Mouse (Mus musculus): ENCODE data around the gene Men1. TPM values are rescaled to one million over a fixed set of nuclear protein-coding genes. Genes with fewer than 3 reads are reported as not detected.
A peak's percentile ranks its signal among the peaks of the same experiment; 100 is the strongest.
"Not testable (repeated sequence)": the region's sequence is repeated elsewhere in the genome, so short reads cannot be mapped to it uniquely, and the experiment has no call there.

Men1 gene
- polyA plus RNA-seq, 1 experiment from 2014 or later: 70.2 TPM

DNA sequence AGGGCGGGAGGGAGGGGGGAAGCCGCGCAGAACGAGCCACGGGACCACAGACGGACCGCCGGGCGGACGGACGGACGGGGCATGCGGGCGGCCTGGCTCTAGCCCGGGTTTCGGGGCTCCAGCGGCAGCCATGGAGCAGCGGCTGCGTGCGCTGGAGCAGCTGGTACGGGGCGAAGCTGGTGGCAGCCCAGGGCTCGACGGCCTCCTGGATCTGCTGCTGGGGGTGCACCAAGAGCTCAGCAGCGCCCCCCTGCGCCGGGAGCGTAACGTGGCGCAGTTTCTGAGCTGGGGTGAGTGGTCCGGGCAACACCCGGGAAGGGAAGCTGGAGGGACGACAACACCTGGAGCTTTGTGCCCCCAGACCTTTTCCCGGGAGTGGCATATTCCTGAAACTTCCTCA is 28.2 kb upstream of the Men1 start:
- Histone ChIP-seq H3K4me1 (peaks cover 22% of the 10 kb centered on the region), H3K4me3 (replicated peaks) (peak overlapping the region; percentile 71), H3K9me3 (no peaks in the 10 kb centered on the region), H3K27ac (peak overlapping the region; percentile 80), H3K36me3 (peaks cover 13% of the 10 kb centered on the region; the same call in 1 of the 2 replicates), H3K27me3 (replicated peaks) (no peaks in the 10 kb centered on the region), H3K9ac (peak overlapping the region; percentile 71), H3K4me2 (peak overlapping the region; percentile 72)
- under 1% methylated on average over 33 of the region's 34 CpGs for WGBS
- peak; percentile 63 for ATAC-seq (ENCODE audit: insufficient read depth, low FRiP score, low read depth)

DNA sequence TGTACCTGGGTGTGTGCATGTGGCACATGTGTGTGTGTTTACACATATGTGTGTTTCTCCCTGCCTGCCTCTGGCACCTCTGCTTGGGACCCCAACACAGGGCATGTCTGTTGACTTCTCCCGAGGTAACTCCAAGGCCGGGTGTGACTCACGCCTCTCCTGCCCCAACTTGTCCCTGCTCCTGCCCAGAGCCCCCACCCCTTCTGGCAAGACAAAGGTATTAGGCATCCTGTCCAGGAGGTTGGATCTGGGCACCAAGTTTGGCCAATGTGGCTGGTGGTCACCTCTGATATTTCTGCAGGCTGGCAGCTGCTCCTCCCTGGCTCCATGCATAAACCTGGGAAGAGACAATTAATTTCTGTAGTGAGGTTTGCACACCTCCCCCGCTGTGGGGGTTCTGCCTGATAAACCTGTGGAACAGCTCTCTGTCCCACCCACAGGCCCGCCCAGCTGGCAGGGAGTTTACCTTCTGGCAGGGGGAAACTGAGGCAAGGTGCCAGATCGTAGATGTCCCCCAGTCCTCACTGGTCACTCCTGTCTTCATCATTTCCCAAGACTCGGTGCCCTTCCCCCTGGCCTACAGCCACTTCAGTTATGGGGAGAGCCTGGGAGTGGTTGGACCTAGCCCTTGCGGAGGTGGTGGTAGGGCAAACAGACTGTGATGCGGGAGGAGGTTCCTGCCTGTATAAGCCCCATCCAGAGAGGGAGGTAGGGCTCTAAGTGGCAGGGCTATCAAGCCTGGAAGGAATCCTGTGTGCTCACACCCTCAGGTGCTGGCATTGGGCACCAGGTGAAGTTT is 26.8 kb upstream of the Men1 start:
- H3K27ac ChIP-seq: peak overlapping the region; percentile 80
- H3K36me3 ChIP-seq: peaks cover 17% of the 10 kb centered on the region; the same call in 1 of the 2 replicates
- no peaks in the 10 kb centered on the region for H3K27me3 ChIP-seq (replicated peaks)
- ATAC-seq (ENCODE audit: insufficient read depth, low FRiP score, low read depth): no peak
- H3K4me1 ChIP-seq: peaks cover 22% of the 10 kb centered on the region
- H3K4me3 ChIP-seq (replicated peaks): peak overlapping the region; percentile 71
- no peak overlapping the region for H3K9ac ChIP-seq
- H3K4me2 ChIP-seq: peak overlapping the region; percentile 72
- WGBS: 58% methylated on average over 9 of the region's 9 CpGs
- H3K9me3 ChIP-seq: no peaks in the 10 kb centered on the region

DNA sequence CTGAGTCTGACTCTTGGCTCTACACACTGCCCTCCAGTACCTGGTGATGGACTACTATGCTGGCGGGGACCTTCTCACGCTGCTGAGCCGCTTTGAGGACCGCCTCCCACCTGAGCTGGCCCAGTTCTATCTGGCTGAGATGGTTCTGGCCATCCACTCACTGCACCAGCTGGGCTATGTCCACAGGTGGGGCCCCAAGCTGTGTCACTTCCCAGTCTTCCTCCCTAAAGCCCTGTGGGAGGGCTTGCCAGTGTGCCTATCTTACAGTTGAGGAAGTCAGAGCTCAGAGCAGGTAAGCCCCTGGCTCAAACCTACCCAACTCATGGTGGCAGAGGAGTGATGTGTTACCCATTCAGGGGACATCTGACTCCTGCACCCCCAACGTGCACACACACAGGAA is 24.6 kb upstream of the Men1 start:
- 89% methylated on average over 5 of the region's 5 CpGs for WGBS
- H3K9me3 ChIP-seq: no peaks in the 10 kb centered on the region
- no peak overlapping the region for H3K9ac ChIP-seq
- no peaks in the 10 kb centered on the region for H3K27me3 ChIP-seq (replicated peaks)
- ATAC-seq (ENCODE audit: insufficient read depth, low FRiP score, low read depth): no peak
- no peak overlapping the region for H3K4me3 ChIP-seq (replicated peaks)
- H3K4me1 ChIP-seq: peaks cover 22% of the 10 kb centered on the region
- H3K4me2 ChIP-seq: no peak overlapping the region
- H3K36me3 ChIP-seq: peaks cover 26% of the 10 kb centered on the region
- no peak overlapping the region for H3K27ac ChIP-seq

DNA sequence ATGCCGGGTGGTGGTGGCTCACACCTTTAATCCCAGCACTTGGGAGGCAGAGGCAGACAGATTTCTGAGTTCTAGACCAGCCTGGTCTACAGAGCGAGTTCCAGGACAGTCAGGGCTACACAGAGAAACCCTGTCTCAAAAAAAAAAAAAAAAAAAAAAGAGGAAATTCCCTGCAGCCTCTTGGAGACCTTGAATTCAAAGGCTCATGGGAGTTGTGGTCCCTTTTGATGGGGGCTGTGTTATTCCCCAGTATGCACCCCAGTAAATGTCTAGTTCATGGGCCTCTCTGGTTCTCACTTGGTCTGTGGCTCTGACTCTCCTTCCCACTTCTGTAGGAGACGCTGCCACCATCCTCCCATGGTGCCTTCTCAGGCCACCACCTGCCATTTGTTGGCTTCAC is 23.0 kb upstream of the Men1 start:
- WGBS: 86% methylated on average over 3 of the region's 3 CpGs
- peaks cover 37% of the 10 kb centered on the region for H3K36me3 ChIP-seq
- H3K4me2 ChIP-seq: not testable (repeated sequence)

DNA sequence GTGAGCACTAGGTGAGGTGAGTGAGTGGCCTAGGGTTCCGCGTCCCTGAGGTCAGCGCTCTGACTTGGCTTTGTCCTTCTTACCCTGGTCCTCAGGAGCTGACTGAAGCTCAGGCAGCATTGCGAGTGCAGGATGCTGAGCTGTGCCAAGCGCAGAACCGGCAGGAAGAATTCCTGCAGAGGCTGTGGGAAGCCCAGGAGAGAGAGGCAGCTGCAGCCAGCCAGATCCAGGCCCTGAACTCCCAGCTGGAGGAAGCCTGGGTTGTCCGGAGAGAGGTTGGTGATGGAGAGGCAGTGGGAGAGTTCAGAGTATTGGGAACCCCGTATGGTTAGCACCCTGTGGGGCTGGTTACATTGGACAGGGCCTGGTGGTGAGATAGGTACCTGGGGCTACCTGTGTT is 21.0 kb upstream of the Men1 start:
- H3K4me2 ChIP-seq: no peak overlapping the region
- H3K4me1 ChIP-seq: 0 out of 2 replicates have a peak, but pooled peaks cover 2% of the 10 kb centered on the region
- no peaks in the 10 kb centered on the region for H3K9me3 ChIP-seq
- H3K27me3 ChIP-seq (replicated peaks): no peaks in the 10 kb centered on the region
- H3K4me3 ChIP-seq (replicated peaks): no peak overlapping the region
- WGBS: 84% methylated on average over 8 of the region's 8 CpGs
- H3K9ac ChIP-seq: no peak overlapping the region
- no peak overlapping the region for H3K27ac ChIP-seq
- H3K36me3 ChIP-seq: peaks cover 37% of the 10 kb centered on the region
- no peak for ATAC-seq (ENCODE audit: insufficient read depth, low FRiP score, low read depth)

More for the DNA sequence above, 23.0 kb upstream of the Men1 start:
- H3K9me3 ChIP-seq; H3K27me3 ChIP-seq (replicated peaks); H3K9ac ChIP-seq; ATAC-seq (ENCODE audit: insufficient read depth, low FRiP score, low read depth); H3K27ac ChIP-seq; H3K4me3 ChIP-seq (replicated peaks): not testable (repeated sequence)
- peaks cover 17% of the 10 kb centered on the region for H3K4me1 ChIP-seq

DNA sequence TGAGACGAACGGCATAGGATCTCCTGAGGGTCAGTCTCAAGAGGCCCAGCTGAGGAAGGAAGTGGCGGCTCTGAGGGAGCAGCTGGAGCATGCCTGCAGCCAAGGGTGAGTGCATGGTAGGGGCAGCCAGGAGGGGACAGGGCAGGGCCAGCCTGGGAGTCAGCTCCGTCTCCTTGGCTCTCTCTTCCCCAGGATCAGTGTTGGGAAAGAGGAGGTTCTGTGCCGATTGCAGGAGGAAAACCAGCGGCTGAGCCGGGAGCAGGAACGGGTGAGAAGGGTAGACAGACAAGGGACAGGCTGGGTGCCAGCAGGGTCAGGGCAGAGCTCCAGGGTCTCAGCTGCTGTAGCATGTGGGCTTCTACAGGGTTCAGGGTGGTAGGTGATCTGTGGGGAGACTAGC is 20.3 kb upstream of the Men1 start:
- Histone ChIP-seq H3K9me3 (no peaks in the 10 kb centered on the region), H3K4me2 (no peak overlapping the region), H3K4me3 (replicated peaks) (no peak overlapping the region), H3K27me3 (replicated peaks) (no peaks in the 10 kb centered on the region), H3K36me3 (peaks cover 37% of the 10 kb centered on the region), H3K27ac (no peak overlapping the region), H3K9ac (no peak overlapping the region), H3K4me1 (no peaks in the 10 kb centered on the region)
- 75% methylated on average over 8 of the region's 8 CpGs for WGBS
- no peak for ATAC-seq (ENCODE audit: insufficient read depth, low FRiP score, low read depth)

DNA sequence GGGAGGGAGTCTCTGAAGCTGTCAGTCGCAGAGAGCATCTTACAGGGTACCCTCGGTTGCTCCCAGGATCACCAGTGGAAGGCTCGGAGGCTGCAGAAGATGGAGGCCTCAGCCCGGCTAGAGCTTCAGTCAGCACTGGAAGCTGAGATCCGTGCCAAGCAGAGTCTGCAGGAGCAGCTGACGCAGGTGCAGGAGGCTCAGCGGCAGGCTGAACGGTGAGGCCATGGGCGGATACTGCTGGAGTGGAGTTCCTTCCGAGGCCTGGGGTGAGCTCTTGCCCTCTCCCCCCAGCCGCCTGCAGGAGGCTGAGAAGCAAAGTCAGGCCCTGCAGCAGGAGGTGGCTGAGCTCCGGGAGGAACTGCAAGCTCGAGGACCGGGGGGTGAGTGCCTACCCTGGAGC is 19.2 kb upstream of the Men1 start:
- Histone ChIP-seq H3K4me3 (replicated peaks) (no peak overlapping the region), H3K36me3 (peaks cover 39% of the 10 kb centered on the region), H3K9me3 (no peaks in the 10 kb centered on the region), H3K9ac (no peak overlapping the region), H3K4me2 (no peak overlapping the region), H3K27ac (no peak overlapping the region), H3K27me3 (replicated peaks) (no peaks in the 10 kb centered on the region), H3K4me1 (no peaks in the 10 kb centered on the region)
- 78% methylated on average over 14 of the region's 14 CpGs for WGBS
- no peak for ATAC-seq (ENCODE audit: insufficient read depth, low FRiP score, low read depth)

DNA sequence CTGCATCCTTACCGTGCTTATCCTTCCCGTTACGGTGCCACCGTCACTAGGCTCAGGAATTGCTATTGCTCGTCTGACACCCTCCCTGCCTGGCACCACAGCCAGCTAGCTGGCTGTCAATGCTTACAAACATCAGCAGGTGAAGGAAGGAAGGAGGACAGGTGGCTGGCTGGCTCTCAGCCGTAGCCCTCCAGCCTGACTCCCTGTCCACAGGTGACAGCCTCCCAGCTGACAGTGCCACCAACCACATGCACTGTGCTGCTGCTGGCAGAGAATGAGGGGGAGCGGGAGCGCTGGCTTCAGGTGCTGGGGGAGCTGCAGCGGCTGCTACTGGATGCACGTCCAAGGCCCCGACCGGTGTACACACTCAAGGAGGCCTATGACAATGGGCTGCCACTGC is 16.6 kb upstream of the Men1 start:
- Histone ChIP-seq H3K4me2 (no peak overlapping the region), H3K36me3 (peaks cover 26% of the 10 kb centered on the region), H3K27ac (no peak overlapping the region), H3K9me3 (no peaks in the 10 kb centered on the region), H3K4me1 (0 out of 2 replicates have a peak, but pooled peaks cover 10% of the 10 kb centered on the region), H3K9ac (no peak overlapping the region), H3K4me3 (replicated peaks) (no peak overlapping the region), H3K27me3 (replicated peaks) (no peaks in the 10 kb centered on the region)
- no peak for ATAC-seq (ENCODE audit: insufficient read depth, low FRiP score, low read depth)
- WGBS: 86% methylated on average over 12 of the region's 12 CpGs

DNA sequence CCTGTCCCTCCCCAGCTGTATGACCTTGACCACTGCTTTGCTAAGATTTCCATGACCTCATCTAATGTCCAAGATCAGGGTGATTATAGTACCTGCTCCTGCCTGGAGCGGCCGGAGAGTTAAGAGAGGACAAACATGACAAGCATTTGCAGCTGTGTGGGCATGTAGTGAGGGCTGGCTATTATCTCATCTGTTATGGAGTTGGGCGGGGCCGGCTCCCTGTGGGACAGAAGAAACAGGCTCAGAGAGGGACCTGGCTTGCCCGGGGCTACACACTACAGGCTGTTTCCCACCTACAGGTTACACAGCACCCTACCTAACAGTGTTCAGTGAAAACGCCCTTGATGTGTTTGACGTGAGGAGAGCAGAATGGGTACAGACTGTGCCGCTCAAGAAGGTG is 13.4 kb upstream of the Men1 start:
- Histone ChIP-seq H3K27me3 (replicated peaks) (no peaks in the 10 kb centered on the region), H3K36me3 (peaks cover 11% of the 10 kb centered on the region), H3K9me3 (no peaks in the 10 kb centered on the region), H3K4me3 (replicated peaks) (no peak overlapping the region), H3K27ac (peak overlapping the region; percentile 33; the same call in 1 of the 2 replicates), H3K9ac (no peak overlapping the region), H3K4me1 (0 out of 2 replicates have a peak, but pooled peaks cover 10% of the 10 kb centered on the region), H3K4me2 (no peak overlapping the region)
- 59% methylated on average over 8 of the region's 8 CpGs for WGBS
- ATAC-seq (ENCODE audit: insufficient read depth, low FRiP score, low read depth): no peak

DNA sequence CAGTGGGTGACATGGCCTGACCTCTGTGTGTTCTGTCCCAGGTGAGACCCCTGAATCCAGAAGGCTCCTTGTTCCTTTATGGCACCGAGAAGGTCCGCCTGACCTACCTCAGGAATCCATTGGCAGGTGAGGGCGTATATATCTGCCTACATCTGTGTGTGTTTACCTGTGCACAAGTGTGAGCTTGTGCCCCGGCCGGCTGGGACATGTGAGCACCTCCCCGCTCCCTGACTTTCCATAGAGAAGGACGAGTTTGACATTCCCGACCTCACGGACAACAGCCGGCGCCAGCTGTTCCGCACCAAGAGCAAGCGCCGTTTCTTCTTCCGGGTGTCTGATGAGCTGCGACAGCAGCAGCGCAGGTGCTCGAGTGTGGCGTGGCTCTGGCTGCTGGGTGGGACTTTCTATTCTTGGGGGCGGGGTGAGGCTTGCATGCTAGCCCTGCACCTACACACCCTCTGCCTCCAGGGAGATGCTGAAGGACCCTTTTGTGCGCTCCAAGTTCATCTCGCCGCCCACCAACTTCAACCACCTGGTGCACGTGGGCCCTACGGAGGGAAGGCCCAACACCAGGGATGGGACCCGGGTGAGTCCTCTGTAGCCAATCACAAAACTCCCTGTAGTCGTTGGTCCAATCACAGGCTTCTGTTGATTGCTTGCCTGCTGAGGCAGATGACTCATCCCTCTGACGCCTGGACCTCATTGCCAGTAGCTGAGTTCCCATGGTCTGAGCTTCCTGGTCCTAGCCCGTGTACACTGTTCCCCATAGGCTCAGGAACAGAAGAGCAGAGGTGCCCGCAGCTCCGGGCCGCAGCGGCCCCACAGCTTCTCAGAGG is 12.8 kb upstream of the Men1 start:
- 0 out of 2 replicates have a peak, but pooled peaks cover 10% of the 10 kb centered on the region for H3K4me1 ChIP-seq
- H3K9me3 ChIP-seq: no peaks in the 10 kb centered on the region
- H3K4me2 ChIP-seq: peak overlapping the region; percentile 4; the same call in 1 of the 2 replicates
- ATAC-seq (ENCODE audit: insufficient read depth, low FRiP score, low read depth): peak; percentile 57; the same call in 1 of the 2 replicates
- no peak overlapping the region for H3K9ac ChIP-seq
- H3K4me3 ChIP-seq (replicated peaks): no peak overlapping the region
- WGBS: 61% methylated on average over 33 of the region's 33 CpGs
- H3K27ac ChIP-seq: peak overlapping the region; percentile 40; the same call in 1 of the 2 replicates
- H3K36me3 ChIP-seq: peaks cover 9% of the 10 kb centered on the region
- H3K27me3 ChIP-seq (replicated peaks): no peaks in the 10 kb centered on the region

DNA sequence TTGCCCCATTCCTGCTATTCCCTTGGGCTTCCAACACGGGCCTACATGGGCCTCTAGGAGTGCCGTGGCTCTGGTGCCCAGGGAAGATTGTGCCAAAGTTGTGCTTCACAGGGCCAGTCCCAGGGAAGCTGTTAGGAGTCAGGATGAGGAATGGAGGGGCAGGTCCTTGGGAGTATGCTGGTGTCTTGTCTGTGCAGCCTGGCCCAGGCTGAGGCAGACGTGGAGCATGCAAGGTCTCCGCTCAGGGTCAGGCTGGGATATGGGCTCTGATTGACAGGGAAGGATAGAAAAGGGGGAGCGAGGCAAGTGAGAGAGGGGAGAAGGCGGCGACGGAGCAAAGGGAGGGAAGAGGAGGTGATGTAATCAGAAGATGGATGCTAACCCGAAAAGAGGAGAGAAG is 10.0 kb upstream of the Men1 start:
- no peaks in the 10 kb centered on the region for H3K9me3 ChIP-seq
- WGBS: 76% methylated on average over 9 of the region's 9 CpGs
- H3K27ac ChIP-seq: no peak overlapping the region
- no peaks in the 10 kb centered on the region for H3K27me3 ChIP-seq (replicated peaks)
- H3K4me2 ChIP-seq: no peak overlapping the region
- no peak overlapping the region for H3K4me3 ChIP-seq (replicated peaks)
- 0 out of 2 replicates have a peak, but pooled peaks cover 10% of the 10 kb centered on the region for H3K4me1 ChIP-seq
- H3K9ac ChIP-seq: no peak overlapping the region
- H3K36me3 ChIP-seq: 0 out of 2 replicates have a peak, but pooled peaks cover 6% of the 10 kb centered on the region
- ATAC-seq (ENCODE audit: insufficient read depth, low FRiP score, low read depth): no peak

DNA sequence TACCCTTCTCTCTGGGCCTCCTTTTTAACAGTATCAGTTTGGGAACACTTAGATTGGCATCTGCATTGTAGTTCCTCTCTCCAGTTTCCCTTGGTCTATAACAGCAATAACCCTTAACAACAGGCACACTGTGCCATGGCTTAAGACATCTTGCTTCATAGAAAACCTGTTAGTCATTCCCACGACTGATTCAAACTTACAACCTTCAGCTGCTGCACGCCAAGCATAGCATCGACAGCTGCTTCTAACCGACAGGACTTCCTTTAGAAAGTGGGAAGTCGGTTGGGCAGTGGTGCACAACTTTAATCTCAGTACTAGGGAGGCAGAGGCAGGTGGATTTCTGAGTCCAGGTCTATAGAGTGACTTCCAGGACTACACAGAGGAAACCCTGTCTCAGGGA is 3.6 kb upstream of the Men1 start:
- Histone ChIP-seq H3K27me3 (replicated peaks) (no peaks in the 10 kb centered on the region), H3K4me3 (replicated peaks) (no peak overlapping the region), H3K4me2 (peak overlapping the region; percentile 48; the same call in 1 of the 2 replicates), H3K9me3 (no peaks in the 10 kb centered on the region), H3K4me1 (peaks cover 16% of the 10 kb centered on the region), H3K36me3 (no peaks in the 10 kb centered on the region), H3K9ac (no peak overlapping the region), H3K27ac (no peak overlapping the region; the same call in 1 of the 2 replicates)
- no peak for ATAC-seq (ENCODE audit: insufficient read depth, low FRiP score, low read depth)
- WGBS: 40% methylated on average over 5 of the region's 5 CpGs

Measured in stomach, embryonic 15.5 days (tissue).